Mouse (Mus musculus): ENCODE results near the gene Pak1. TPM values are rescaled to one million over a fixed set of nuclear protein-coding genes. Genes with fewer than 3 reads are reported as not detected.

Pak1 gene
- polyA plus RNA-seq, 1 experiment from 2014 or later = 12.4 TPM

- Histone ChIP-seq H3K9me3 (replicated peaks; ENCODE audit: low read length) (no peaks in the 10 kb centered on the region), H3K9ac (ENCODE audit: low read depth, low read length) (no peak overlapping the region), H3K4me3 (replicated peaks; ENCODE audit: low read depth, low read length) (no peak overlapping the region), H3K27ac (no peak overlapping the region), H3K36me3 (ENCODE audit: insufficient read depth, low read length) (no peaks in the 10 kb centered on the region), H3K27me3 (ENCODE audit: insufficient read depth, low read length) (no peaks in the 10 kb centered on the region), H3K4me2 (ENCODE audit: low read length) (no peak overlapping the region), H3K4me1 (replicated peaks; ENCODE audit: insufficient read depth, low read length) (no peaks in the 10 kb centered on the region)
- WGBS = 77% methylated on average over 5 of the region's 5 CpGs
- ATAC-seq (replicated peaks; ENCODE audit: low FRiP score, low read depth) = no peak
- no peak for TF ChIP-seq CTCF (IDR thresholded peaks at IDR 0.05; ENCODE audit: low read depth)
- DNase-seq (ENCODE audit: low spot score) = no peak
These were observed 21.0 kb downstream of the Pak1 start for GRCm38 (mm10) chr7:97809307-97809706.

- no peaks in the 10 kb centered on the region for H3K9me3 ChIP-seq (replicated peaks; ENCODE audit: low read length)
- H3K4me3 ChIP-seq (replicated peaks; ENCODE audit: low read depth, low read length) = no peak overlapping the region
- no peak overlapping the region for H3K9ac ChIP-seq (ENCODE audit: low read depth, low read length)
- H3K36me3 ChIP-seq (ENCODE audit: insufficient read depth, low read length) = no peaks in the 10 kb centered on the region
- no peaks in the 10 kb centered on the region for H3K27me3 ChIP-seq (ENCODE audit: insufficient read depth, low read length)
- no peak for ATAC-seq (replicated peaks; ENCODE audit: low FRiP score, low read depth)
- no peak overlapping the region for H3K4me2 ChIP-seq (ENCODE audit: low read length)
- H3K27ac ChIP-seq = no peak overlapping the region
- WGBS = 94% methylated on average over 2 of the region's 2 CpGs
- DNase-seq (ENCODE audit: low spot score) = no peak
- H3K4me1 ChIP-seq (replicated peaks; ENCODE audit: insufficient read depth, low read length) = no peaks in the 10 kb centered on the region
- TF ChIP-seq CTCF (IDR thresholded peaks at IDR 0.05; ENCODE audit: low read depth) = no peak
These were observed 33.5 kb downstream of the Pak1 start for GRCm38 (mm10) chr7:97821875-97822274.

GRCm38 (mm10) chr7:97829091-97829490 lies 40.8 kb downstream of the Pak1 start:
- WGBS = 69% methylated on average over 2 of the region's 2 CpGs
- H3K9me3 ChIP-seq (replicated peaks; ENCODE audit: low read length) = no peaks in the 10 kb centered on the region
- no peak overlapping the region for H3K4me3 ChIP-seq (replicated peaks; ENCODE audit: low read depth, low read length)
- no peak for DNase-seq (ENCODE audit: low spot score)
- no peaks in the 10 kb centered on the region for H3K36me3 ChIP-seq (ENCODE audit: insufficient read depth, low read length)
- no peak for TF ChIP-seq CTCF (IDR thresholded peaks at IDR 0.05; ENCODE audit: low read depth)
- H3K4me2 ChIP-seq (ENCODE audit: low read length) = no peak overlapping the region
- no peak for ATAC-seq (replicated peaks; ENCODE audit: low FRiP score, low read depth)
- no peak overlapping the region for H3K9ac ChIP-seq (ENCODE audit: low read depth, low read length)
- no peak overlapping the region for H3K27ac ChIP-seq
- H3K27me3 ChIP-seq (ENCODE audit: insufficient read depth, low read length) = no peaks in the 10 kb centered on the region
- no peaks in the 10 kb centered on the region for H3K4me1 ChIP-seq (replicated peaks; ENCODE audit: insufficient read depth, low read length)

GRCm38 (mm10) chr7:97830739-97831138 lies 42.4 kb downstream of the Pak1 start:
- H3K4me1 ChIP-seq (replicated peaks; ENCODE audit: insufficient read depth, low read length) = no peaks in the 10 kb centered on the region
- no peak overlapping the region for H3K9ac ChIP-seq (ENCODE audit: low read depth, low read length)
- no peak overlapping the region for H3K4me3 ChIP-seq (replicated peaks; ENCODE audit: low read depth, low read length)
- no peaks in the 10 kb centered on the region for H3K27me3 ChIP-seq (ENCODE audit: insufficient read depth, low read length)
- no peak for TF ChIP-seq CTCF (IDR thresholded peaks at IDR 0.05; ENCODE audit: low read depth)
- no peaks in the 10 kb centered on the region for H3K9me3 ChIP-seq (replicated peaks; ENCODE audit: low read length)
- 30% methylated on average over 3 of the region's 3 CpGs for WGBS
- no peaks in the 10 kb centered on the region for H3K36me3 ChIP-seq (ENCODE audit: insufficient read depth, low read length)
- peak overlapping the region; percentile 54; the same call in 1 of the 2 replicates for H3K27ac ChIP-seq
- no peak; the same call in 1 of the 2 replicates for ATAC-seq (replicated peaks; ENCODE audit: low FRiP score, low read depth)
- DNase-seq (ENCODE audit: low spot score) = no peak
- H3K4me2 ChIP-seq (ENCODE audit: low read length) = no peak overlapping the region

GRCm38 (mm10) chr7:97832987-97833386 lies 44.6 kb downstream of the Pak1 start:
- Histone ChIP-seq H3K4me2 (ENCODE audit: low read length) (no peak overlapping the region), H3K9me3 (replicated peaks; ENCODE audit: low read length) (no peaks in the 10 kb centered on the region), H3K9ac (ENCODE audit: low read depth, low read length) (no peak overlapping the region), H3K36me3 (ENCODE audit: insufficient read depth, low read length) (no peaks in the 10 kb centered on the region), H3K27ac (no peak overlapping the region), H3K4me3 (replicated peaks; ENCODE audit: low read depth, low read length) (no peak overlapping the region), H3K27me3 (ENCODE audit: insufficient read depth, low read length) (no peaks in the 10 kb centered on the region), H3K4me1 (replicated peaks; ENCODE audit: insufficient read depth, low read length) (no peaks in the 10 kb centered on the region)
- no peak for DNase-seq (ENCODE audit: low spot score)
- no peak for TF ChIP-seq CTCF (IDR thresholded peaks at IDR 0.05; ENCODE audit: low read depth)
- no peak for ATAC-seq (replicated peaks; ENCODE audit: low FRiP score, low read depth)
- 70% methylated on average over 2 of the region's 2 CpGs for WGBS

- no peaks in the 10 kb centered on the region for H3K36me3 ChIP-seq (ENCODE audit: insufficient read depth, low read length)
- DNase-seq (ENCODE audit: low spot score) (no peak), ATAC-seq (replicated peaks; ENCODE audit: low FRiP score, low read depth) (no peak)
- H3K27ac ChIP-seq = no peak overlapping the region
- H3K27me3 ChIP-seq (ENCODE audit: insufficient read depth, low read length) = no peaks in the 10 kb centered on the region
- no peak for TF ChIP-seq CTCF (IDR thresholded peaks at IDR 0.05; ENCODE audit: low read depth)
- no peak overlapping the region for H3K4me3 ChIP-seq (replicated peaks; ENCODE audit: low read depth, low read length)
- no peak overlapping the region for H3K4me2 ChIP-seq (ENCODE audit: low read length)
- no peaks in the 10 kb centered on the region for H3K4me1 ChIP-seq (replicated peaks; ENCODE audit: insufficient read depth, low read length)
- H3K9ac ChIP-seq (ENCODE audit: low read depth, low read length) = no peak overlapping the region
- no peaks in the 10 kb centered on the region for H3K9me3 ChIP-seq (replicated peaks; ENCODE audit: low read length)
These were observed 50.2 kb downstream of the Pak1 start for GRCm38 (mm10) chr7:97838574-97838973.

GRCm38 (mm10) chr7:97841311-97841710 lies 53.0 kb downstream of the Pak1 start:
- H3K27me3 ChIP-seq (ENCODE audit: insufficient read depth, low read length) = no peaks in the 10 kb centered on the region
- no peak overlapping the region for H3K9ac ChIP-seq (ENCODE audit: low read depth, low read length)
- WGBS = 66% methylated on average over 5 of the region's 5 CpGs
- H3K36me3 ChIP-seq (ENCODE audit: insufficient read depth, low read length) = no peaks in the 10 kb centered on the region
- no peak overlapping the region for H3K4me3 ChIP-seq (replicated peaks; ENCODE audit: low read depth, low read length)
- TF ChIP-seq CTCF (IDR thresholded peaks at IDR 0.05; ENCODE audit: low read depth) = no peak
- ATAC-seq (replicated peaks; ENCODE audit: low FRiP score, low read depth) (no peak), DNase-seq (ENCODE audit: low spot score) (no peak)
- H3K27ac ChIP-seq = no peak overlapping the region
- H3K4me2 ChIP-seq (ENCODE audit: low read length) = no peak overlapping the region
- H3K4me1 ChIP-seq (replicated peaks; ENCODE audit: insufficient read depth, low read length) = no peaks in the 10 kb centered on the region
- H3K9me3 ChIP-seq (replicated peaks; ENCODE audit: low read length) = no peaks in the 10 kb centered on the region

All from kidney, postnatal 0 days (tissue).